Mouse (Mus musculus): ENCODE results near the gene Hspa12a. TPM values are rescaled to one million over a fixed set of nuclear protein-coding genes. Genes with fewer than 3 reads are reported as not detected.

The Hspa12a gene
- total RNA-seq, 2 experiments from 2014 or later = 7.0 to 7.8 TPM

- no peak for DNase-seq
Measured at GRCm38 (mm10) chr19:58751504-58751903, 191.9 kb downstream of the Hspa12a start.

DNA sequence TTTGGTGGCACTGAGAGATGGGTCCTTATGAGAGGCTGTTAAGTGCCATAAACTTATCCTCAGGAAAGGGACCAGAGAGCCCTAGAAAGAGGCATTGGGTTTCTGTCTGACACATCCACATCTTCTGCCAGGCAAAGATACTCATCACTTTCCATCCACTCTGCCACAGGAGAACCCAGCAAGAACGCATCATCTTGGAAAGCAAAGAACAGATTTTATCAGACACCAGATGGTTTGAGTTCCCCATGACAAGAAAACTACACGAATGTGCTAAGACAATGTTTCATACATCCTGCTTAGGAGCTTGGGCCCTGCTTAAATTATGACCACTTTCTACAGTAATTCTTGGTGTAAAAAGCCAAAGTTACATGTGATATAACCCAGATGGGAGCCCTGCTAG is 192.6 kb downstream of the Hspa12a start:
- no peak for DNase-seq

GRCm38 (mm10) chr19:58747498-58748000 is 195.9 kb downstream of the Hspa12a start:
- DNase-seq = no peak

Small RNAs within 50 kb of the gene (microRNA-seq; reads per million reads assigned to microRNA genes)
- gene Mir3086 (ENCODE audit: borderline replicate concordance in 2 of 2) = 1.6 to 3.7 reads per million in 2 experiments

Other genes with a start within 250 kb of the Hspa12a start
- gene Pnliprp1, start 214.8 kb downstream of the Hspa12a start, total RNA-seq (2021) = not detected
- not detected for gene Pnliprp2, start 183.9 kb downstream of the Hspa12a start, total RNA-seq (2021)
- gene 1700019N19Rik, start 149.2 kb downstream of the Hspa12a start, total RNA-seq (2021) = not detected
- not detected for gene Eno4, start 229 bp downstream of the Hspa12a start, total RNA-seq (2021)
- gene Shtn1, start 132.4 kb upstream of the Hspa12a start, total RNA-seq (2021) = 1 to 10 TPM; 1.0 to 1.1 TPM
- gene Vax1, start 226.4 kb upstream of the Hspa12a start, total RNA-seq (2021) = not detected

All from gastrocnemius, postnatal 25 days (tissue).